Mouse (Mus musculus): ENCODE results near the gene Ikbkg.

DNA sequence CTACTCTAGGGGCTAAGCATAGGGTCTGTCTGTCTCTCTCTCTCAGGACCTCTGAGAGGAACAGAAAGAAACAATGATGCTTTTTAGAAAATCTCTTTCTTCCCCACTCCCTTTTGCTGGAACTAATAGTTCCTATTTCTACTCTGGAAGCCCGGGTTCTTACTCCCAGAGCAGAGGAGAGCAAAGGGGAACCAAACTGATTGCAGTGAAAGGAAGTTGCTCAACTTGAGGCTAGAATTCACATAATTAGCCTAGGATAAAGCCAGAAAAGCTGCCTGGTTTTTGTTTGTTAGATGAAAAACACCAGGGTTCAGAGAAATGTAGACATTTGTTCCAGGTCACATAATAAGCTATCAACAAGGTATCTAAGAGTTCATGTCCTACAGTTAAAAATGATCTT lies 33.2 kb downstream of the Ikbkg start:
- TF ChIP-seq CEBPB (IDR thresholded peaks at IDR 0.05; ENCODE audit: insufficient read depth, poor library complexity, severe bottlenecking) (no peak), TCF12 (IDR thresholded peaks at IDR 0.05; ENCODE audit: insufficient read depth, poor library complexity, severe bottlenecking) (no peak), POLR2A (IDR thresholded peaks at IDR 0.05; ENCODE audit: insufficient read length, low read depth) (no peak)
